Mouse (Mus musculus): ENCODE results near the gene Nrip1. TPM values are rescaled to one million over a fixed set of nuclear protein-coding genes. Genes with fewer than 3 reads are reported as not detected.

Nrip1 gene
- polyA plus RNA-seq, 1 experiment from 2014 or later: 24.3 TPM

DNA sequence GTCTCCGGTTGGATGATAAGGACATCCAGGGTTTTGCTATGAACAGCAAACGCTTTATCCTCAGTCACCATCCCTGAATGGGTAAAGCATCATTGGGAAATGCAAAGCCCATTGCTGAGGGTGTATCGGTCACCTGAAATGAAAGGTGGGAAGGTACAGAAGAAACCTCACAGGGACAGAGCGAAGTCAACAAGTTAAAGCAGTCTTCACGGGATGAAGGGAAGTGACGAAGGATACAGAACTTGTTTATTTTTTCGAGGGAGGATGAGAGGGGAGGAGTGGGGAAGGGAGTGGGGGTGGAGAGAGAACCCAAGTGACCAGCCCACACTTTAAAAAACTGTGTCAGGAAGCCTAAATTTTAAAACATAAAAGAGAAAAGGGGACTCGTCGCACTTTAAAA is 4.4 kb downstream of the Nrip1 start:
- WGBS: 87% methylated on average over 9 of the region's 9 CpGs

DNA sequence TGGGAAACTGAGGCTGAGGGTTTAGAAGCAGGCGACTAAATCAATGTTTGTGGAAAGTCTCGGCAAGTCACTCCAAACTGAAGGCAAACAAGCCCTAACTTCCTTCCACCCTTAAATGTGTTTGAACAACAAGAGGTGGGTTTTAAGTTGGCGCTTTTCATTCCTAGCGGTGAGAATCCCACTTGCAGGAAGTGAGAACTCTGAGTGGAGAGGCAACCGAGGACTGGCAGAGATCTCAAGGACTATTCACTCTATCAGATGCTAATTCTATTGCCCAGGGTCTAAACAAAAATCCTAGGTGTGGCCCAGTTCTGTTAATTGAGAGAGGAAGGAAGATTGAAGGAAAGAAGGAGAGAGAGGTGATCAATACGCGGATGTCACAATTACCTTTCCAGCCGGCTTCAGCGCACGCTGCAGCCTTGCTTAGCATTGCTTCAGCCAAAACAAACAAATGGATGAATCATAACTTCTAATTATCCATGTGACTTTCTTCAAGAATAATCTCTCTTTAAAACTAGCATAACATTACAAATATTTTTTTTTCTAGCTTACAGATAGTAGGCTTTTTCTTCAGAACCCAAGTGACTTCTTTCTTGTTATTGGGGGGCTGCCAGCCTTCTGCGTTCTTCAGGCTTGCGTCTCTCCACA is 6.2 kb downstream of the Nrip1 start:
- 90% methylated on average over 12 of the region's 12 CpGs for WGBS
- Histone ChIP-seq H3K4me3 (ENCODE audit: low read depth, low read length) (no peak overlapping the region), H3K36me3 (ENCODE audit: control insufficient read depth, insufficient read depth, low read length) (no peaks in the 10 kb centered on the region), H3K27me3 (ENCODE audit: control insufficient read depth, insufficient read depth, low read length) (no peaks in the 10 kb centered on the region), H3K4me2 (no peak overlapping the region), H3K4me1 (ENCODE audit: control insufficient read depth, insufficient read depth, low read length) (peaks cover 20% of the 10 kb centered on the region), H3K9me3 (ENCODE audit: control insufficient read depth, low read length) (no peaks in the 10 kb centered on the region), H3K9ac (ENCODE audit: low read length) (no peak overlapping the region), H3K27ac (ENCODE audit: low read depth, low read length) (no peak overlapping the region)
- ATAC-seq (ENCODE audit: low FRiP score) (no peak), DNase-seq (ENCODE audit: low spot score, missing footprints) (no peak)

More for the DNA sequence above, 4.4 kb downstream of the Nrip1 start:
- H3K4me2 ChIP-seq: no peak overlapping the region
- no peak overlapping the region for H3K9ac ChIP-seq (ENCODE audit: low read length)
- H3K4me1 ChIP-seq (ENCODE audit: control insufficient read depth, insufficient read depth, low read length): peaks cover 20% of the 10 kb centered on the region
- DNase-seq (ENCODE audit: low spot score, missing footprints) (no peak), ATAC-seq (ENCODE audit: low FRiP score) (no peak)
- H3K4me3 ChIP-seq (ENCODE audit: low read depth, low read length): no peak overlapping the region
- H3K27me3 ChIP-seq (ENCODE audit: control insufficient read depth, insufficient read depth, low read length): no peaks in the 10 kb centered on the region
- no peaks in the 10 kb centered on the region for H3K9me3 ChIP-seq (ENCODE audit: control insufficient read depth, low read length)
- no peaks in the 10 kb centered on the region for H3K36me3 ChIP-seq (ENCODE audit: control insufficient read depth, insufficient read depth, low read length)
- no peak overlapping the region for H3K27ac ChIP-seq (ENCODE audit: low read depth, low read length)

DNA sequence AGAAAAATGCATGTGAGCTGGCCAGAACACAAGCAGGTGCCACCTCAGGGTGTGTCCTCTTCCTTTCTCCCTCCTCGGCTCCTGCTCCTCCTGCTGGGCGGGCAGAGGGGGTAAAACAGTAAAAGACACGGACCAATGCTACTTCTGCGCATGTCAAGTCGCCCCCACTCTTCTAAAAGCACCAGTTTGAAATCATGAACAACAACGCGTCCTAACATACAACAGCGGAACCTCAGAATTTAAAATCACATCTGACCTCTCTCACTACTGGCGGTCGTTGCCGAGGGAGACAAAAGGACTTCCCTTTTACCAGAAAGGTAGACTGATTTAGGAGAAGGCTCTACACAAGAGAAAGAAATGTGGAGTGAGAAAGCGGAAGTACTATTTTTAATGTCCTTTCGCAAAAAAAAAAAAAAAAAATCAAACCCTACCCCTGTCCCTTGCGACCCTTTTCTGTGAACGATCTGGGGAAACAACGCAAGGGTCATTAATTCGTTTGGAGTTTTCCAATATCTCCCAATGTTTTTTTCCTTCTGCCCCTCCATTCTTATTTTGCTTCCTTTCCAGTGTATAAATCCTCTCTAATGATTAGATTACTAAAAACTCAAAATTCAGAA is 7.7 kb downstream of the Nrip1 start:
- Histone ChIP-seq H3K4me2 (no peak overlapping the region), H3K36me3 (ENCODE audit: control insufficient read depth, insufficient read depth, low read length) (no peaks in the 10 kb centered on the region), H3K9me3 (ENCODE audit: control insufficient read depth, low read length) (no peaks in the 10 kb centered on the region), H3K27ac (ENCODE audit: low read depth, low read length) (no peak overlapping the region), H3K4me1 (ENCODE audit: control insufficient read depth, insufficient read depth, low read length) (peaks cover 13% of the 10 kb centered on the region), H3K9ac (ENCODE audit: low read length) (no peak overlapping the region), H3K27me3 (ENCODE audit: control insufficient read depth, insufficient read depth, low read length) (no peaks in the 10 kb centered on the region), H3K4me3 (ENCODE audit: low read depth, low read length) (no peak overlapping the region)
- DNase-seq (ENCODE audit: low spot score, missing footprints) (no peak), ATAC-seq (ENCODE audit: low FRiP score) (no peak)
- WGBS: 71% methylated on average over 17 of the region's 17 CpGs

DNA sequence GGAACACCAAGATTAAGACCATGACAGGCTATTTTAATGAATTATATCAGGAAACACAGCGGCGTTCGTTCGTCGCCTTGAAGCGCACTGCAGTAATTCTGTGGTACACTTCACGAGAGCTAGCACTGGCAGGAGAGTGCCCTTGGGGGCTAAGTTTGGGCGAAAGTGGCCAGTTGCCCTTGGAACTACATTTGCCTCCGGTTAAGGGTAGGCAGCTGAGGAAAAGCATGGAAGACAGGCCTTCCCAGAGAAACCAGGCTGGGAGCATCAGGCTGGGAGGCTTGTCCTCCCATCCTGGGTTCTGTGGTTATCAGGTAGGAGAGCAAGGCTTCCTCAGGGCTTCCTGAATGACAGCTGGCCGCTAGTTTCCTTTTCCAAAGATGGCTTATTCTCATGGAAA is 8.4 kb downstream of the Nrip1 start:
- Histone ChIP-seq H3K4me1 (ENCODE audit: control insufficient read depth, insufficient read depth, low read length) (peaks cover 8% of the 10 kb centered on the region), H3K36me3 (ENCODE audit: control insufficient read depth, insufficient read depth, low read length) (no peaks in the 10 kb centered on the region), H3K4me3 (ENCODE audit: low read depth, low read length) (no peak overlapping the region), H3K9me3 (ENCODE audit: control insufficient read depth, low read length) (no peaks in the 10 kb centered on the region), H3K9ac (ENCODE audit: low read length) (no peak overlapping the region), H3K4me2 (no peak overlapping the region), H3K27me3 (ENCODE audit: control insufficient read depth, insufficient read depth, low read length) (no peaks in the 10 kb centered on the region), H3K27ac (ENCODE audit: low read depth, low read length) (no peak overlapping the region)
- no peak for DNase-seq (ENCODE audit: low spot score, missing footprints)
- WGBS: 82% methylated on average over 10 of the region's 10 CpGs
- no peak; the same call in 1 of the 2 replicates for ATAC-seq (ENCODE audit: low FRiP score)

DNA sequence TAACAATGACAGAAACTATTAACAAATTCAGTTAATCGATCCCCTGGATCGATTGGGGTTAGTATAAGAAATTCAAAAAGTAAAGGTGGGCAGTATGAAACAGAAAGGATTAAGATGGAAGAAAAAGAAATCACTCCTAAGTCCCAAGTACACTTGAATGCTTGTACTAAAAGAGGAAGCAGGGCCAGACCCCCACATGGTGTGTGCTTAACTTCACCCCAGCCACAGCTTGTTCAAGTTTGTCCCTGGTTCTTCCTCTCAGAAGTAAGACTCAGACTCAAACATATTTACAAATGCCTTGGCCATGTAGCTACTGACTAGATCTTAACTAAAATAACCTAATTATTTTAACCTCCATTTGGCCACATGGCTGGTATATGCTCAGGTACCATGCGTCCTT is 10.0 kb downstream of the Nrip1 start:
- H3K4me2 ChIP-seq: no peak overlapping the region
- no peak overlapping the region for H3K27ac ChIP-seq (ENCODE audit: low read depth, low read length)
- no peaks in the 10 kb centered on the region for H3K36me3 ChIP-seq (ENCODE audit: control insufficient read depth, insufficient read depth, low read length)
- DNase-seq (ENCODE audit: low spot score, missing footprints) (no peak), ATAC-seq (ENCODE audit: low FRiP score) (no peak)
- WGBS: 93% methylated on average over 3 of the region's 3 CpGs
- H3K9me3 ChIP-seq (ENCODE audit: control insufficient read depth, low read length): no peaks in the 10 kb centered on the region
- H3K27me3 ChIP-seq (ENCODE audit: control insufficient read depth, insufficient read depth, low read length): no peaks in the 10 kb centered on the region
- no peak overlapping the region for H3K4me3 ChIP-seq (ENCODE audit: low read depth, low read length)
- no peak overlapping the region for H3K9ac ChIP-seq (ENCODE audit: low read length)
- H3K4me1 ChIP-seq (ENCODE audit: control insufficient read depth, insufficient read depth, low read length): 0 out of 2 replicates have a peak, but pooled peaks cover 2% of the 10 kb centered on the region

- H3K4me2 ChIP-seq: no peak overlapping the region
- no peak overlapping the region for H3K9ac ChIP-seq (ENCODE audit: low read length)
- H3K9me3 ChIP-seq (ENCODE audit: control insufficient read depth, low read length): no peaks in the 10 kb centered on the region
- no peak for DNase-seq (ENCODE audit: low spot score, missing footprints)
- H3K36me3 ChIP-seq (ENCODE audit: control insufficient read depth, insufficient read depth, low read length): no peaks in the 10 kb centered on the region
- no peaks in the 10 kb centered on the region for H3K27me3 ChIP-seq (ENCODE audit: control insufficient read depth, insufficient read depth, low read length)
- no peak overlapping the region for H3K27ac ChIP-seq (ENCODE audit: low read depth, low read length)
- no peak overlapping the region for H3K4me3 ChIP-seq (ENCODE audit: low read depth, low read length)
- H3K4me1 ChIP-seq (ENCODE audit: control insufficient read depth, insufficient read depth, low read length): peaks cover 2% of the 10 kb centered on the region; the same call in 1 of the 2 replicates
- WGBS: 94% methylated on average over 12 of the region's 12 CpGs
- ATAC-seq (ENCODE audit: low FRiP score): no peak
Measured at GRCm38 (mm10) chr16:76362982-76363381, 10.6 kb downstream of the Nrip1 start.

DNA sequence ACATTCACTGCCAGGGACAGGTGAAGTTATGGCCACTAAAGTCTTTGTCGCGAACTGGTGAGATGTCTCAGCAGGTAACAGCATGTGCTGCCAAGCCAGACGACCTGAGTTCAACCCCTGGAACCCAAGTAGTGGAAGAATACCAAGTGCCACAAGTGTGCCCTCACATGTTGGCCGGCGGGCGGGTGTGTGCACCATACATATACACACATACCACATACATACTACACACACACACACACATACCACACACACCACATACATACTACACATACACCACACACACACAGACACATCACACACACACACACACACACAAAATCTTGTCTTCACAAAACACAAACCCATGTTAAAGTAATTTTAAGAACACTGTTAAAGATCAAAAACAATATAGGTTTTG is 13.2 kb downstream of the Nrip1 start:
- H3K27me3 ChIP-seq (ENCODE audit: control insufficient read depth, insufficient read depth, low read length): no peaks in the 10 kb centered on the region
- H3K9me3 ChIP-seq (ENCODE audit: control insufficient read depth, low read length): no peaks in the 10 kb centered on the region
- no peak overlapping the region for H3K4me2 ChIP-seq
- 94% methylated on average over 6 of the region's 6 CpGs for WGBS
- ATAC-seq (ENCODE audit: low FRiP score) (no peak), DNase-seq (ENCODE audit: low spot score, missing footprints) (no peak)
- H3K4me1 ChIP-seq (ENCODE audit: control insufficient read depth, insufficient read depth, low read length): peaks cover 2% of the 10 kb centered on the region; the same call in 1 of the 2 replicates
- H3K27ac ChIP-seq (ENCODE audit: low read depth, low read length): no peak overlapping the region
- H3K36me3 ChIP-seq (ENCODE audit: control insufficient read depth, insufficient read depth, low read length): no peaks in the 10 kb centered on the region
- H3K4me3 ChIP-seq (ENCODE audit: low read depth, low read length): no peak overlapping the region
- H3K9ac ChIP-seq (ENCODE audit: low read length): no peak overlapping the region

DNA sequence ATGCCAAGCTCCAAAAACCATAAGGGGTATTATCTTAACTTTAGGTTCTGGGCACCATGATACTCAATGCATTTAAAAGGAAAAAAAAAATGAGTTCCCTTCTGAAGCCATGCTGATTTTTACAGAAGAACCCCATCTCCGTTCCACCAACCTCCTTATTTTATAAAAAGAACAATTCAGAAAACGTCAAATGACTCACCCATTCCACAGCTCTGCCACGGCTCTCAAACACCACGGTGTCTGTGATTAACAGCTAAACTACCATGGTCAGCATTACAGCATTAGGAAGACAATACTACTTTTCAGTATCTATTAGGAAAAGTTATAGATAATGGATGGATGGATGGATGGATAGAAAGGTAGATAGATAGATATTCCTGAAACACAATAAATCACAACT is 14.9 kb downstream of the Nrip1 start:
- Histone ChIP-seq H3K9ac (ENCODE audit: low read length) (no peak overlapping the region), H3K4me2 (no peak overlapping the region), H3K27me3 (ENCODE audit: control insufficient read depth, insufficient read depth, low read length) (no peaks in the 10 kb centered on the region), H3K36me3 (ENCODE audit: control insufficient read depth, insufficient read depth, low read length) (no peaks in the 10 kb centered on the region), H3K27ac (ENCODE audit: low read depth, low read length) (no peak overlapping the region), H3K9me3 (ENCODE audit: control insufficient read depth, low read length) (no peaks in the 10 kb centered on the region), H3K4me1 (ENCODE audit: control insufficient read depth, insufficient read depth, low read length) (no peaks in the 10 kb centered on the region; the same call in 1 of the 2 replicates), H3K4me3 (ENCODE audit: low read depth, low read length) (no peak overlapping the region)
- ATAC-seq (ENCODE audit: low FRiP score) (no peak), DNase-seq (ENCODE audit: low spot score, missing footprints) (no peak)
- WGBS: 89% methylated on average over 4 of the region's 4 CpGs

GRCm38 (mm10) chr16:76358128-76358748 is 15.4 kb downstream of the Nrip1 start:
- no peak overlapping the region for H3K4me3 ChIP-seq (ENCODE audit: low read depth, low read length)
- ATAC-seq (ENCODE audit: low FRiP score): no peak
- WGBS: 87% methylated on average over 18 of the region's 18 CpGs
- no peaks in the 10 kb centered on the region for H3K27me3 ChIP-seq (ENCODE audit: control insufficient read depth, insufficient read depth, low read length)
- DNase-seq (ENCODE audit: low spot score, missing footprints): no peak
- H3K4me2 ChIP-seq: no peak overlapping the region
- no peaks in the 10 kb centered on the region for H3K36me3 ChIP-seq (ENCODE audit: control insufficient read depth, insufficient read depth, low read length)
- no peak overlapping the region for H3K27ac ChIP-seq (ENCODE audit: low read depth, low read length)
- no peak overlapping the region for H3K9ac ChIP-seq (ENCODE audit: low read length)
- no peaks in the 10 kb centered on the region for H3K9me3 ChIP-seq (ENCODE audit: control insufficient read depth, low read length)
- H3K4me1 ChIP-seq (ENCODE audit: control insufficient read depth, insufficient read depth, low read length): no peaks in the 10 kb centered on the region; the same call in 1 of the 2 replicates

Data from midbrain, embryonic 11.5 days (tissue).